Comparison of ENCODE assay signal across 16 mouse cellular contexts in the genomic region with DNA sequence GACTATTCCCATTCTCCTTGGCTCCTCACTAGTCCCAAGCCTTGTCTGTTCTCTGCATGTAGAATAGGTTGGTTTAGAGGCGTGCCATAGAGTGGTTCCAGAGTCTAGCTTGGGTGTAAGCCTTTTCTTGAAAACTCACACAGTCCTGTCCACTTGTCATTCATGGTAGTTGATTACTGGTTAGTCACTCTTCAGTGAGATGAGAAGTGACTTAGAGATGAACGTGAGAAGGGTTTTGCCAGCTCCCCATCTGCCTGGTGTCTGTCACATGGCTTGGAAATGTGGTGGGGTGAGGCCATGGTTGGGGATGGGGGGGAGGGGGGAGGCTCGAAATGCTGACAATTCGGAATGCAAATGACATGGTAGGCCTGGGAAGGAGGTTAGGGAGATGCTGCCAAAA. TPM values are rescaled to one million over a fixed set of nuclear protein-coding genes. Genes with fewer than 3 reads are reported as not detected.
DNase-seq lines count a peak whose midpoint lies in the region; ATAC-seq lines count a peak whose summit lies in the region.
"Had no signal": no experiment of that assay in that cellular context is flagged by ENCODE, and none has a peak within 500 bp of the region (broad histone marks: within the 10 kb centered on the region; RNA-seq: fewer than 3 reads in every experiment).

No protein-coding gene starts in this region.

- H3K4me3 ChIP-seq in kidney, embryonic 15.5 days (replicated peaks) = 0 out of 2 replicates have a peak overlapping the region, but pooled peaks have one; percentile 50
- peak overlapping the region; percentile 58; the same call in 1 of the 2 replicates for H3K4me3 ChIP-seq in embryonic facial prominence, embryonic 10.5 days
- peak overlapping the region; percentile 54; the same call in 1 of the 2 replicates for H3K4me3 ChIP-seq in limb, embryonic 13.5 days
- H3K4me3 ChIP-seq in forebrain, embryonic 16.5 days (replicated peaks; ENCODE audit: low read length) = no peak overlapping the region
- H3K4me3 ChIP-seq: neural tube, embryonic 12.5 days had no signal

- H3K4me2 ChIP-seq in kidney, embryonic 15.5 days = peak overlapping the region; percentile 58
- peak overlapping the region; percentile 74 for H3K4me2 ChIP-seq in limb, embryonic 13.5 days (replicated peaks)
- H3K4me2 ChIP-seq in forebrain, embryonic 16.5 days (ENCODE audit: low read length) = no peak overlapping the region

- 70% methylated on average over 4 of the region's 4 CpGs for WGBS in kidney, embryonic 15.5 days
- WGBS in embryonic facial prominence, embryonic 10.5 days = 81% methylated on average over 4 of the region's 4 CpGs
- 79% methylated on average over 4 of the region's 4 CpGs for WGBS in limb, embryonic 13.5 days
- 76% methylated on average over 4 of the region's 4 CpGs for WGBS in forebrain, embryonic 16.5 days

- H3K9ac ChIP-seq in kidney, embryonic 15.5 days = no peak overlapping the region
- no peak overlapping the region for H3K9ac ChIP-seq in limb, embryonic 13.5 days
- no peak overlapping the region for H3K9ac ChIP-seq in forebrain, embryonic 16.5 days (replicated peaks; ENCODE audit: low read depth, low read length)
- H3K9ac ChIP-seq: neural tube, embryonic 12.5 days had no signal

- H3K4me1 ChIP-seq in kidney, embryonic 15.5 days = peaks cover 44% of the 10 kb centered on the region
- H3K4me1 ChIP-seq in embryonic facial prominence, embryonic 10.5 days = peaks cover 71% of the 10 kb centered on the region
- H3K4me1 ChIP-seq in limb, embryonic 13.5 days = peaks cover 77% of the 10 kb centered on the region
- peaks cover 11% of the 10 kb centered on the region for H3K4me1 ChIP-seq in forebrain, embryonic 16.5 days (replicated peaks; ENCODE audit: control insufficient read depth, insufficient read depth, low read length)

- no peaks in the 10 kb centered on the region for H3K36me3 ChIP-seq in kidney, embryonic 15.5 days
- no peaks in the 10 kb centered on the region for H3K36me3 ChIP-seq in embryonic facial prominence, embryonic 10.5 days (replicated peaks)
- no peaks in the 10 kb centered on the region for H3K36me3 ChIP-seq in limb, embryonic 13.5 days
- H3K36me3 ChIP-seq in forebrain, embryonic 16.5 days (ENCODE audit: control insufficient read depth, insufficient read depth) = no peaks in the 10 kb centered on the region
- H3K36me3 ChIP-seq: neural tube, embryonic 12.5 days had no signal

- ATAC-seq in kidney, embryonic 15.5 days (replicated peaks; ENCODE audit: low FRiP score) = no peak
- no peak for ATAC-seq in limb, embryonic 13.5 days (ENCODE audit: low FRiP score, low read depth)
- ATAC-seq in forebrain, embryonic 16.5 days = no peak

- no peak overlapping the region for H3K27ac ChIP-seq in kidney, embryonic 15.5 days
- peak overlapping the region; percentile 19; the same call in 1 of the 2 replicates for H3K27ac ChIP-seq in embryonic facial prominence, embryonic 10.5 days (replicated peaks)
- no peak overlapping the region for H3K27ac ChIP-seq in limb, embryonic 13.5 days
- no peak overlapping the region for H3K27ac ChIP-seq in forebrain, embryonic 16.5 days (ENCODE audit: low read length)
- H3K27ac ChIP-seq: neural tube, embryonic 12.5 days had no signal

- no peaks in the 10 kb centered on the region for H3K27me3 ChIP-seq in kidney, embryonic 15.5 days
- H3K27me3 ChIP-seq in embryonic facial prominence, embryonic 10.5 days (replicated peaks; ENCODE audit: low read depth, poor library complexity, severe bottlenecking) = no peaks in the 10 kb centered on the region
- no peaks in the 10 kb centered on the region for H3K27me3 ChIP-seq in limb, embryonic 13.5 days
- H3K27me3 ChIP-seq in forebrain, embryonic 16.5 days (replicated peaks; ENCODE audit: control insufficient read depth, insufficient read depth, low read length) = no peaks in the 10 kb centered on the region
- H3K27me3 ChIP-seq: neural tube, embryonic 12.5 days had no signal

- H3K9me3 ChIP-seq in kidney, embryonic 15.5 days (replicated peaks) = no peaks in the 10 kb centered on the region
- H3K9me3 ChIP-seq in embryonic facial prominence, embryonic 10.5 days = no peaks in the 10 kb centered on the region
- no peaks in the 10 kb centered on the region for H3K9me3 ChIP-seq in limb, embryonic 13.5 days
- H3K9me3 ChIP-seq in forebrain, embryonic 16.5 days (ENCODE audit: control insufficient read depth, low read length) = no peaks in the 10 kb centered on the region
- H3K9me3 ChIP-seq: neural tube, embryonic 12.5 days had no signal

- DNase-seq in heart, adult 11 months = peak; percentile 81
- DNase-seq in heart, postnatal 4 days = no peak
- DNase-seq in kidney, postnatal 25 days = no peak
- DNase-seq in embryonic facial prominence, embryonic 10.5 days (ENCODE audit: low spot score) = no peak
- DNase-seq in left cerebral cortex, adult 18-20 months (ENCODE audit: low spot score in 2 of 2) = no peak
- DNase-seq: adrenal gland, postnatal 10 days; cerebellum, postnatal 14 days; kidney, postnatal 14 days; lung, postnatal 4 days; midbrain, embryonic 14.5 days; retina, postnatal 1 day; thymus, postnatal 14 days had no signal

RNA-seq across cellular contexts. Expression of gene Cald1, which starts 2.5 kb away (rescaled TPM):
- total RNA-seq in heart, postnatal 4 days (2021) = 100 to 1,000 TPM; 118 to 131 TPM
- 242 and 266 TPM in 2 replicates for polyA plus RNA-seq in kidney, embryonic 15.5 days (2015; fragmentation: Nextera tagmentation; extraction: Ambion mirVana)
- polyA plus RNA-seq in embryonic facial prominence, embryonic 10.5 days (2016; fragmentation: Nextera tagmentation; extraction: Ambion mirVana) = 189 and 232 TPM in 2 replicates
- 326 and 328 TPM in 2 replicates for polyA plus RNA-seq in limb, embryonic 13.5 days (2015; fragmentation: Nextera tagmentation; extraction: Ambion mirVana)
- 10 to 100 TPM; 22.1 to 24.6 TPM for total RNA-seq in left cerebral cortex, adult 18-20 months (2021)
- 56.8 and 58.5 TPM in 2 replicates for polyA plus RNA-seq in forebrain, embryonic 16.5 days (2015; fragmentation: Nextera tagmentation; extraction: Ambion mirVana)
